Mouse (Mus musculus) layer of hippocampus, postnatal 25 days (tissue): ENCODE results near the gene Lhx3. TPM values are rescaled to one million over a fixed set of nuclear protein-coding genes. Genes with fewer than 3 reads are reported as not detected.

Source experiments
- total RNA-seq, 2 experiments: library from RNA; stranded (reverse); gene quantifications; 2 replicates each; pipeline ENCODE4 v1.2.3; 2021

Lhx3 gene
- total RNA-seq, 2 experiments from 2014 or later, result not detected

Other genes with a start within 250 kb of the Lhx3 start
- 100 to 1,000 TPM; 113 to 122 TPM for gene Camsap1, start 225.0 kb downstream of the Lhx3 start, total RNA-seq
- gene Ubac1, start 186.5 kb downstream of the Lhx3 start, total RNA-seq, result 10 to 100 TPM; 58.1 to 68.6 TPM
- gene Nacc2, start 85.1 kb downstream of the Lhx3 start, total RNA-seq, result 10 to 100 TPM; 58.7 to 63.4 TPM
- gene Qsox2, start 29.2 kb upstream of the Lhx3 start, total RNA-seq, result 10 to 100 TPM; 24.5 to 25.3 TPM
- gene Ccdc187, start 86.3 kb upstream of the Lhx3 start, total RNA-seq, result under 1 TPM; 0.52 to 0.94 TPM
- gene Gpsm1, start 107.2 kb upstream of the Lhx3 start, total RNA-seq, result 10 to 100 TPM; 38.3 to 42.4 TPM
- 10 to 100 TPM; 26.3 to 27.8 TPM for gene Dnlz, start 143.8 kb upstream of the Lhx3 start, total RNA-seq
- gene Card9, start 152.6 kb upstream of the Lhx3 start, total RNA-seq, result 1 to 10 TPM; 1.6 to 2.6 TPM
- gene Snapc4, start 172.4 kb upstream of the Lhx3 start, total RNA-seq, result 10 to 100 TPM; 43.8 to 82.5 TPM
- gene Entr1, start 181.0 kb upstream of the Lhx3 start, total RNA-seq, result 100 to 1,000 TPM; 133 to 170 TPM
- gene Pmpca, start 181.1 kb upstream of the Lhx3 start, total RNA-seq, result 10 to 100 TPM; 94.8 to 96.0 TPM
- gene Inpp5e, start 200.9 kb upstream of the Lhx3 start, total RNA-seq, result 10 to 100 TPM; 21.7 to 24.4 TPM
- 10 to 100 TPM; 46.4 to 48.1 TPM for gene Sec16a, start 236.9 kb upstream of the Lhx3 start, total RNA-seq